Comparison of ENCODE assay signal across 9 mouse cellular contexts in the genomic region with DNA sequence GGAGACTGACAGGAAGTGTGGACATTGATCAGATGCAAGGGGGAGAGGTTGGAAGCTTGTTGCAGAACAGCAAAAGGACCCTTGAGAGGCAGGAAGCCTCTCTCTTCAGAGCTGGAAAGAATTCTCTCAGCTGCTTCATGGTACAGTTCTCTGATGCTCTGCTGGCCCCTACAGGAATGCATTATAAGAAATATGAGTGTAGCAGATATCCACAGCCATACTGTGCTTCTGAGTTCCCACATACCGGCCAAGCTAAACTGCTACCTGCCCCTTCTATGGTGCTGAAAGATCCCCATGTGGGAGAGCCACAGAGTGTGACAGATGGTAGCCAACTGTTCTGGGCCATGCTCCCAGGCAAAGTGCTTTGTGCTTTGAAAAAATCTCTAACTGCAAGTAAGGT.
DNase-seq lines count a peak whose midpoint lies in the region; ATAC-seq lines count a peak whose summit lies in the region.
"Had no signal": no experiment of that assay in that cellular context is flagged by ENCODE, and none has a peak within 500 bp of the region (broad histone marks: within the 10 kb centered on the region; RNA-seq: fewer than 3 reads in every experiment).

No protein-coding gene starts in this region.

- no peaks in the 10 kb centered on the region for H3K36me3 ChIP-seq in heart, embryonic 11.5 days (ENCODE audit: control insufficient read depth, insufficient read depth, low read length)
- no peaks in the 10 kb centered on the region for H3K36me3 ChIP-seq in embryonic facial prominence, embryonic 14.5 days (ENCODE audit: control insufficient read depth, insufficient read depth, low read length)
- H3K36me3 ChIP-seq: neural tube, embryonic 12.5 days had no signal

- H3K4me1 ChIP-seq in heart, embryonic 11.5 days (ENCODE audit: control insufficient read depth, insufficient read depth, low read length) = peaks cover 14% of the 10 kb centered on the region; the same call in 1 of the 2 replicates
- H3K4me1 ChIP-seq in embryonic facial prominence, embryonic 14.5 days (ENCODE audit: control insufficient read depth, insufficient read depth, low read length) = no peaks in the 10 kb centered on the region; the same call in 1 of the 2 replicates

- no peak overlapping the region for H3K27ac ChIP-seq in heart, embryonic 11.5 days (ENCODE audit: low read depth, low read length)
- no peak overlapping the region for H3K27ac ChIP-seq in embryonic facial prominence, embryonic 14.5 days (replicated peaks; ENCODE audit: low read depth, low read length)
- H3K27ac ChIP-seq: neural tube, embryonic 12.5 days had no signal

- H3K4me3 ChIP-seq in heart, embryonic 11.5 days (ENCODE audit: low read depth, low read length) = no peak overlapping the region
- no peak overlapping the region for H3K4me3 ChIP-seq in embryonic facial prominence, embryonic 14.5 days (ENCODE audit: low read depth, low read length)
- H3K4me3 ChIP-seq: neural tube, embryonic 12.5 days had no signal

- no peaks in the 10 kb centered on the region for H3K9me3 ChIP-seq in heart, embryonic 11.5 days (replicated peaks; ENCODE audit: control insufficient read depth, low read length)
- H3K9me3 ChIP-seq in embryonic facial prominence, embryonic 14.5 days (ENCODE audit: control insufficient read depth, low read length) = no peaks in the 10 kb centered on the region
- H3K9me3 ChIP-seq: neural tube, embryonic 12.5 days had no signal

- H3K4me2 ChIP-seq in heart, embryonic 11.5 days = no peak overlapping the region
- no peak overlapping the region for H3K4me2 ChIP-seq in embryonic facial prominence, embryonic 14.5 days (ENCODE audit: low read depth, low read length)
- H3K4me2 ChIP-seq: neural tube, embryonic 12.5 days had no signal

- 0 out of 2 replicates have a peak, but pooled peaks have one; percentile 41 for ATAC-seq in heart, embryonic 11.5 days (replicated peaks; ENCODE audit: insufficient number of reproducible peaks, low FRiP score, low TSS enrichment)
- peak; percentile 82 for ATAC-seq in embryonic facial prominence, embryonic 14.5 days (ENCODE audit: low read depth)
- peak; percentile 56 for ATAC-seq in megakaryocyte progenitor cell, adult 5-6 weeks (replicated peaks; ENCODE audit: poor library complexity)

- DNase-seq in heart, adult 8-10 months (ENCODE audit: low spot score) = no peak
- peak; percentile 40 for DNase-seq in Muller cell, postnatal 12 days (ENCODE audit: inconsistent ontology term)
- DNase-seq in embryonic facial prominence, embryonic 14.5 days (ENCODE audit: low spot score) = peak; percentile 83
- DNase-seq in kidney, postnatal 10 days = peak; percentile 49
- DNase-seq in ovary, postnatal 10 days (ENCODE audit: low spot score) = no peak
- DNase-seq in gastrocnemius, adult 8-10 months (ENCODE audit: low spot score in 2 of 2) = no peak

- H3K27me3 ChIP-seq in heart, embryonic 11.5 days (ENCODE audit: control insufficient read depth, insufficient read depth, low read length) = no peaks in the 10 kb centered on the region
- H3K27me3 ChIP-seq in embryonic facial prominence, embryonic 14.5 days (replicated peaks; ENCODE audit: control insufficient read depth, insufficient read depth, low read length) = no peaks in the 10 kb centered on the region
- H3K27me3 ChIP-seq: neural tube, embryonic 12.5 days had no signal

- H3K9ac ChIP-seq in heart, embryonic 11.5 days (ENCODE audit: low read depth, low read length) = no peak overlapping the region
- H3K9ac ChIP-seq in embryonic facial prominence, embryonic 14.5 days (ENCODE audit: low read depth, low read length) = no peak overlapping the region
- H3K9ac ChIP-seq: neural tube, embryonic 12.5 days had no signal

- 8% methylated on average over 1 of the region's 1 CpGs for WGBS in heart, embryonic 11.5 days (ENCODE audit: insufficient replicate concordance)
- WGBS in embryonic facial prominence, embryonic 14.5 days = 19% methylated on average over 1 of the region's 1 CpGs

Comparison
In these comparisons a context has a peak if more than half of its experiments do, and no peak if none do; other contexts are left out.
1. DNase-seq: peak in Muller cell, postnatal 12 days (single experiment), embryonic facial prominence, embryonic 14.5 days (single experiment) and kidney, postnatal 10 days (single experiment); none in heart, adult 8-10 months (single experiment), ovary, postnatal 10 days (single experiment) and gastrocnemius, adult 8-10 months (0 of 2).
2. Peak in every context shown above with its lines, with median percentiles within 50 percentile points of each other: ATAC-seq.